Mouse (Mus musculus) right cerebral cortex, adult 18-20 months (tissue): ENCODE measurements around the gene Tuba8.

Experiments
- DNase-seq: peaks from one replicate; pipeline ENCODE4 v3.0.0; 2022; ENCODE audit warnings: mixed read lengths

The Tuba8 gene

GRCm38 (mm10) chr6:121197807-121198365 is 12.6 kb upstream of the Tuba8 start:
- no peak for DNase-seq

DNA sequence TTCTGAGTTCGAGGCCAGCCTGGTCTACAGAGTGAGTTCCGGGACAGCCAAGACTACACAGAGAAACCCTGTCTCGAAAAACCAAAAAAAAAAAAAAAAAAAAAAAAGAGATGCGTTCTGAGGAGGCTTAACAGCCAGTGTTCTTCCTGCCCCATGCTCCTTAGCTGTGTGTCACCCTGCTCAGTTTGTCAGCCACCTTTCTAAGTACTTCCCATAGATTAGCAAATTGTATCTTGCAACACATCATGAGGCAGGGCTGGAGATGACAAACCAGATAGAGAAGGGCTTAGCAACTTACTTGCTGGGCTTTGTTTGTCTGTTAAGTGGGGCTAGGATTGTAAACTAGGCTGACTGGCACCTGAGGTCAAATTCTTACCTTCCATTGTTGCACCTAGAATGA is 10.0 kb upstream of the Tuba8 start:
- no peak for DNase-seq

GRCm38 (mm10) chr6:121202026-121202425 is 8.5 kb upstream of the Tuba8 start:
- no peak for DNase-seq

DNA sequence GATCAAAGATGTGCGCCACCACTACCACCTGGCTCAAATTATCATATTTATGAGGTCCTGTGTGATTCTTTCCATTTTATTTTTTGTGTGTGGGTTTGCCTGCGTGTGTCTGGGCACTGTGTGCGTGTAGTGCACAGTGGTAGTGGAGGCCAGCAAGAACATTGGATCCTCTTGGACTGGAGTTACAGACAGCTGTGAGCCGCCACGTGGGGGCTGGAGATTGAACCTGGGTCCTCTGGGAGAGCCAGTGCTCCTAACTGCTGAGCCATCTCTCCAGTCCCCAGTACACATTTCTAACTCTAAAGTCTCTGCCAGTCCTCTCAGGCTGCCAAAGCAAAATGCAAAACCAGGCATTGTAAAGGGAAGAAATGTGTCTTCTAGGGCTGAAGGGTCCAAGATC is 4.0 kb upstream of the Tuba8 start:
- DNase-seq, result no peak

- no peak for DNase-seq
Measured at GRCm38 (mm10) chr6:121209584-121209983, 912 bp upstream of the Tuba8 start.

DNA sequence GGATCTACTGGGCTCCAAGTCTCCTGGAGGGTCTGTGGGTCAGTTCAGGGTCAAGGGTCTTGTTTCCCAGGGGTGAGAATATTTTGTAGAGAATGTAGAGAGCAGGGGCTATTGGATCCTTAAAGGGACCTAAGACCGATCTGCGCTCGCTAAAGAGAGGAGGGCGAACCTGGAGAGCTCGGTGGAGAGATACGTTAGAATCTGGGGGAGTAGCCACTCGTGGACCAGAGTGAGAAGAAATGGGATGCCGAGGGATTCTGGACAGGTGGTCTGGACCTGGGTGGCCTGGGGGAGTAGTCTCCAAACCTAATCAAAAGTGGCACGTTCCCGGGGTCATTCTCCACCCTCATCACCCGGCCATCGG is 412 bp downstream of the Tuba8 start:
- no peak for DNase-seq

DNA sequence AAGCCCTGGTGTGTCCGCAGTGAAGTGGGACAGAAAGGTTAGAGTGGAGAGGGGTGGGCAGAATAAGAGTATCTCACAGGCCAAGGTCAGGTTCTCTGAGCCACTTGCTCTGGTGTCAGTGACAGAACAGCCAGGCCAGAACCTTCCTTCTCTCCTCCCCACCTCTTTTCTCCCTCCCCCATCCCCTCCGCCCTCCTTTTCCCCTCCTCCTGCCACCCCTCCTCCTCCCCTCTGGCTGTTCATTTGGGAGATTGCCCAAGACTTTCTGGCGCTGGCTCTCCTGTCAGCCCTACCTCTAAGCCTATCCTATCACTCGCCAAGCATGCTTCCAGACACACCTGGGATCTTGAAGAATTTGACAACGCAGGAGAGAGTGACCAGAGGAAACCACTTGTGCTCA is 1.2 kb downstream of the Tuba8 start:
- DNase-seq, result no peak

GRCm38 (mm10) chr6:121212988-121213387 is 2.5 kb downstream of the Tuba8 start:
- no peak for DNase-seq

DNA sequence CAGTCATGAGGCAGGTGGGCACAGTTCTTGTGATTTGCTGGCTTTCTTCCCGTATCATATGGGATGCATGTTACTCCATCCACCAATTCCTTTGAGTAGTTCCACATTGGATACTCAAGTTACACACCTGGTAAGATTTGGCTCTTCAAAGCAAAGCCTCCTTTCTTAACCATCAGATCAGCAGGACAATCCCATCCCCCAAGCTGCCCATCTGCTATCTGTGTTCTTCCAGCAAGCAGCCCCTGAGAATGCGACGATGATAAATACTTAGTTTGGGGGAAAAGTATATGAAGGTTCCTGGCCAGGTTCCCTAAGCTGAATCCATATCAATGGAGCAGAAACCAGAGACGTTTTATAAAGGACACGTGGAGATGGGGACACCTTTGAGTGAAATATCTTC is 3.7 kb downstream of the Tuba8 start:
- no peak for DNase-seq

- DNase-seq, result no peak
Measured at GRCm38 (mm10) chr6:121214667-121215330, 4.3 kb downstream of the Tuba8 start.

- no peak for DNase-seq
Measured at GRCm38 (mm10) chr6:121215336-121215735, 4.8 kb downstream of the Tuba8 start.

GRCm38 (mm10) chr6:121215896-121216295 is 5.4 kb downstream of the Tuba8 start:
- no peak for DNase-seq

GRCm38 (mm10) chr6:121216589-121217255 is 6.2 kb downstream of the Tuba8 start:
- DNase-seq, result no peak

DNA sequence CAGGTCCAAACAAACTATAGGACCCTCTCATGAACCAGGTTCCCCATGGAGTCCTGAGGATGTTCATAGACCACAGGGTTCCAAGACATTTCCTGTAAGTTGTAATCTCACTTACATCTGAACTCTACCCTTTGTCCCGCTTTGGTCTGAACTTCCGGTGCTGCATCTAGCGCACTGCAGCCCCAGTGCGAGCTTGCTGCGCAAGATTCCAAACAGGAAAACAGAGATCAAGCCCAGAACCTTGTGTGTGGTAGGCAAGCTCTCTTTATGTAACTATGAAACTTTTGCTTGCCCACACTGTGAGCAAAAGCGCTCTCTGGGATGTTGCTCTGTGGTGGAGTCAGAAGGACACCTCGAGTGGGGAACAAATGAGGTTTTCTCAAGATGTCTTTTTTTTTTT is 7.5 kb downstream of the Tuba8 start:
- DNase-seq, result no peak

- DNase-seq, result no peak
Measured at GRCm38 (mm10) chr6:121219406-121219805, 8.9 kb downstream of the Tuba8 start.

DNA sequence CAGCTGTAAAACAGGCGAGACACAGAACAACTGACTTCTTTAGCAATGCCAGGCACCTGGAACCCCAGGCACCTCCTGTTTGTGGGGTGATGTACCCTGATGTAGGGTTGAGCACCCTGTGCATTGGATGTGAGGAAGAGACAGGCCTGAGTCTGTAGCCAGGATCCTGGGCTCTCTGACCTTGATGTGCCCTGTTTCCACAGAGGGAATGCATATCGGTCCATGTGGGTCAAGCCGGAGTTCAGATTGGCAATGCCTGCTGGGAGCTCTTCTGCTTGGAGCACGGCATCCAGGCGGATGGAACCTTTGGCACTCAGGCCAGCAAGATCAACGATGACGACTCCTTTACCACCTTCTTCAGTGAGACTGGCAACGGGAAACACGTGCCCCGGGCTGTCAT is 9.7 kb downstream of the Tuba8 start:
- no peak for DNase-seq

- DNase-seq, result no peak
Measured at GRCm38 (mm10) chr6:121221876-121222597, 11.5 kb downstream of the Tuba8 start.

GRCm38 (mm10) chr6:121223001-121223400 is 12.5 kb downstream of the Tuba8 start:
- no peak for DNase-seq

GRCm38 (mm10) chr6:121224067-121224466 is 13.6 kb downstream of the Tuba8 start:
- no peak for DNase-seq

DNA sequence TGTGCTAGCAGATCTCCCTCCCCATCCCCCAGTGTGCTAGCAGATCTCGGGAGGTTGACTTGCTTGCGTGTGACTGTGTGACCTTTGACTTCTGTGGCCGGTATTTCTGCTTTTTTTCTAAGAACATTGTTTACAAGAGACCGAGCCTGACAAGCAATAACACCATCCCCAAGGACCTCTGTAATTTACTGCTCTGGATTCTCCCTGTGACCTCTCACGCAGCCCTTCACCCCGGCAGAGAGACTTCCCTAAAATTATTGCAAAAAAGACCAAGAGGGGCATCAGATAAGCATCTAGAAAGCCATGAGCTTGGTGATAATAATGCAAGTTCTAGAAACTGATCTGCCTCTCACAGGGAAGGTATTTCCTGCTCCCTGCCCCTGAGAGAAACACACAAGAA is 14.5 kb downstream of the Tuba8 start:
- no peak for DNase-seq

DNA sequence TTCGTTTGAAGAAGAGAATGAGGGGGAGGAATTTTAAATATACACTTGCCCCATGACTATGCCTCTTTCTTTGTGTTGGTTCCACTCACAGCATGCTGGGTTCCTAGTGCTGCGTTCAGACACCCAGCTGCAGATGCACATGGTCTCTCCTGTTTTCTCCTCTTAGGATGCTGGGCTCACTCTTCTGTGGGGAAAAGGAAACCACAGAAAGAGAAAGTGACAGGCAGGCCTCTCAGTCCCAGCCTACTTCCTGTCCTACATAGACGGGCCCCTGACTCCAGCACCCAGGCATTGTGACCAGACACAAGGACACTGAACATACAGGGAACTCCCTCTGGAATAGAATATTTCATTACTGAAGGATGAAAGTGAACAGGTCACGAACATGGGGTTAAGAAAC is 15.5 kb downstream of the Tuba8 start:
- no peak for DNase-seq

DNA sequence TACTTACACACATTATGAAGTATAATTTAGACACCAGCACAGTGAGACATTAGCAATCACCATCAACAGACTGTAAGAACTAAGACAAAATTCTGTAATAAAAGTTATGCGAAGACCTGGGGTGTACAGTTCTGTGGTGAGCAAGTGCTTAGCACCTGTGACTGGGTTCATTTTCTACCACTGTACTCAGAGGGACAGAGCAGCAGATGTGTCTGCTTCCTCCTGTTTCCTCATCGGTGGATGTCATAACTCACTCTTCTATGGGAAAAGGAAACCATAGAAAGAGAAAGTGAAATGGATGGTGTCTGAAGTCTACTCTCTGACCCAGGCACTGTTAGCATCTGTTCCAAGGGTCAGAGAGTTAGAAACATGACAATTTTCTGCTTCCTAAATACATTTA is 16.2 kb downstream of the Tuba8 start:
- DNase-seq, result no peak

GRCm38 (mm10) chr6:121228421-121228820 is 17.9 kb downstream of the Tuba8 start:
- DNase-seq, result no peak

GRCm38 (mm10) chr6:121232652-121233051 is 22.2 kb downstream of the Tuba8 start:
- DNase-seq, result no peak
